Mouse (Mus musculus): ENCODE measurements at regions not wholly inside any gene's neighbourhood (a gene's known extent, or its start where the extent isn't known, plus 50 kb on each side); places are given as distances from the start of the nearest gene placed in this dataset.
A peak's percentile ranks its signal among the peaks of the same experiment; 100 is the strongest.

DNA sequence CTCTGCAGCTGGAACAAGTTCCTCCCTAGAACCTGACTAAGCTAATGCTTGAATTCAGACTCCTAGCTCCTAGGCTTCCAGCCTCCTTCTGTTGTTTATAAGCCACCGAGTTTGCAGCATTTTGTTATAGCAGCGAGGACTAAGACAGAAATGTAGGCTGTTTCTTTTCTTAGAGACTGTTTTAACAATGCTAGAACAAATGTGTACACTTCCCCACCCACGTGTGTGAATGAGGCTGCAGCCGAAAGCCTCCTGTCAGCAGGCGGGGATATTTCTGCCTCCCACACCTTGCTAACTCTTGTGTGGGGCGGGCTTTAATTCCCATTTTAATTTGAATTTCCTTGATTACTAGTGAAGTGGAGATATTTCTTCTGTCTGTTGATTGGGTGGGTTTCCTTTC lies 153.4 kb downstream of the Otoa start:
- no peak for DNase-seq (ENCODE audit: extremely low read depth, low read depth, low spot score)
- H3K27ac ChIP-seq (replicated peaks; ENCODE audit: insufficient read depth, low read depth, low read length): no peak overlapping the region
- no peaks in the 10 kb centered on the region for H3K4me1 ChIP-seq (ENCODE audit: control insufficient read depth, insufficient read depth, low read length)
- TF ChIP-seq POLR2A (IDR thresholded peaks at IDR 0.05; ENCODE audit: extremely low read depth, insufficient read depth, low read length) (no peak), CTCF (IDR thresholded peaks at IDR 0.05; ENCODE audit: low read depth, low read length) (no peak)
- H3K27me3 ChIP-seq (ENCODE audit: control insufficient read depth, insufficient read depth, low read length): no peaks in the 10 kb centered on the region
- H3K79me2 ChIP-seq (ENCODE audit: control insufficient read depth, insufficient read depth, low read length): no peaks in the 10 kb centered on the region
- H3K9ac ChIP-seq (ENCODE audit: low read depth, low read length): no peak overlapping the region
- 71% methylated on average over 6 of the region's 6 CpGs for whole genome bisulfite sequencing
- H3K4me3 ChIP-seq (ENCODE audit: insufficient read depth, low read depth, low read length): no peak overlapping the region
- H3K36me3 ChIP-seq (ENCODE audit: control insufficient read depth, insufficient read depth, low read length): no peaks in the 10 kb centered on the region

DNA sequence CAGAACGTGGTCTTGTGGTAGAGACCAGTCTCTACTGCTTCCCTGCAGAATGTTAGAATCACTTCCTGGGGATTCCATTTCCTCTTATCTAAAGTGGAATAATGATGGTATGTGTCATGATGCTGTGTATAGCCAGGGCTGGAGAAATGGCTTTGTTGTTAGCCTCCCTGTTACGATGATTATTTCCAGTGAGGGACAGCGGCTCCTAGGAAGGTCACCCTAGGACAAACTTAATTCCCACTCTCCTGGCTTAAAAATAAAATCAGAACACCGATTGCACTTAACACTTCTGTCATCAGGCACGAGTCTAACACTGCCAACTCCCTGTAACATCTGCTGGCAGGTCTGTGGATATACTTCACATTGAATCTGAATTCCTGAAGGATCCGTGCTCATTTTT lies 151.9 kb upstream of the Hs3st2 start:
- Histone ChIP-seq H3K4me3 (ENCODE audit: insufficient read depth, low read depth, low read length) (no peak overlapping the region), H3K9ac (ENCODE audit: low read depth, low read length) (no peak overlapping the region), H3K27me3 (ENCODE audit: control insufficient read depth, insufficient read depth, low read length) (no peaks in the 10 kb centered on the region), H3K4me1 (ENCODE audit: control insufficient read depth, insufficient read depth, low read length) (no peaks in the 10 kb centered on the region), H3K79me2 (ENCODE audit: control insufficient read depth, insufficient read depth, low read length) (no peaks in the 10 kb centered on the region), H3K27ac (replicated peaks; ENCODE audit: insufficient read depth, low read depth, low read length) (no peak overlapping the region), H3K36me3 (ENCODE audit: control insufficient read depth, insufficient read depth, low read length) (no peaks in the 10 kb centered on the region)
- no peak for TF ChIP-seq POLR2A (IDR thresholded peaks at IDR 0.05; ENCODE audit: extremely low read depth, insufficient read depth, low read length)
- TF ChIP-seq CTCF (IDR thresholded peaks at IDR 0.05; ENCODE audit: low read depth, low read length): no peak
- WGBS: 79% methylated on average over 6 of the region's 6 CpGs
- DNase-seq (ENCODE audit: extremely low read depth, low read depth, low spot score): no peak

DNA sequence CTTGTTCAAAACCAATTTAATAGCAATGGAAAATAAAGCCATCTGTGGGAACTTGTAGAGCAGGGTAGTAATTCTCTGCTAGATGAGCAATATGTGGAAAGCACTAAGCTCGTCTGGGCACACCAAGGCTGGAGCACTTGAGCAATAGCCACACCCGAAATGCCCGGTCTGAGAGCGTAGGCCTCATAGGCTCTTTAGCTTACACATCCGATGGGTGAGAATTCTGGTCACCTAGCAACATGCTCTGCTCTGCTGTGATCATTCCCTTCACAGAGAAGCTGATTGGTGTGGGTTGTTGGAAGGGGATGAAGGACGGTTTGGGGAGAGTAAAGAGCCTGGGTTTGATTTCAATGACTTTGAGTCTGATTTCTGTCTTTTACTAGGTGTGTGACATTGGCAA lies 143.8 kb upstream of the Hs3st2 start:
- Histone ChIP-seq H3K36me3 (ENCODE audit: control insufficient read depth, insufficient read depth, low read length) (no peaks in the 10 kb centered on the region), H3K4me3 (ENCODE audit: insufficient read depth, low read depth, low read length) (no peak overlapping the region), H3K27ac (replicated peaks; ENCODE audit: insufficient read depth, low read depth, low read length) (no peak overlapping the region), H3K27me3 (ENCODE audit: control insufficient read depth, insufficient read depth, low read length) (no peaks in the 10 kb centered on the region), H3K79me2 (ENCODE audit: control insufficient read depth, insufficient read depth, low read length) (no peaks in the 10 kb centered on the region), H3K4me1 (ENCODE audit: control insufficient read depth, insufficient read depth, low read length) (no peaks in the 10 kb centered on the region), H3K9ac (ENCODE audit: low read depth, low read length) (no peak overlapping the region)
- DNase-seq (ENCODE audit: extremely low read depth, low read depth, low spot score): no peak
- WGBS: 86% methylated on average over 6 of the region's 6 CpGs
- TF ChIP-seq POLR2A (IDR thresholded peaks at IDR 0.05; ENCODE audit: extremely low read depth, insufficient read depth, low read length) (no peak), CTCF (IDR thresholded peaks at IDR 0.05; ENCODE audit: low read depth, low read length) (no peak)

DNA sequence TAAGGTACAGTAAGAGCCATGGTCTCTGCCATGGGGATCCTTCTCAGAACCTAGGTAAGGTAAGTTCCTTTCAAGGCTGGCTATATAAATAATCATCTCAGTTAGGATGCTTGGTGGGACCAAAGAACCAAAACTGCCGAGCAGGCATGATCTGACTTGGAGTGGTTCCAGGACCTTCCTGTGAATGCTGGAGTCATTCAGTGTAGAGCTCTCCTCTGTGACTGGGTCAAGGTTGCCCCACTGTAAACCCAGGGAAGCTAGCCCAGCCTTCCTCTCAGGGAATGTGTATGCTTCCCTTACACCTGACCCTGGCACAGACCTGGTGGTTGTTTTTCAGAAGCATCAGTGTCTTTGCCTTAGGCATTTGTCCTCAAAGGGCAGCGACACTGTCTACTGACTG lies 134.2 kb upstream of the Hs3st2 start:
- H3K9ac ChIP-seq (ENCODE audit: low read depth, low read length): no peak overlapping the region
- TF ChIP-seq POLR2A (IDR thresholded peaks at IDR 0.05; ENCODE audit: extremely low read depth, insufficient read depth, low read length) (no peak), CTCF (IDR thresholded peaks at IDR 0.05; ENCODE audit: low read depth, low read length) (no peak)
- no peaks in the 10 kb centered on the region for H3K79me2 ChIP-seq (ENCODE audit: control insufficient read depth, insufficient read depth, low read length)
- no peaks in the 10 kb centered on the region for H3K4me1 ChIP-seq (ENCODE audit: control insufficient read depth, insufficient read depth, low read length)
- H3K36me3 ChIP-seq (ENCODE audit: control insufficient read depth, insufficient read depth, low read length): no peaks in the 10 kb centered on the region
- 76% methylated on average over 2 of the region's 2 CpGs for WGBS
- H3K27me3 ChIP-seq (ENCODE audit: control insufficient read depth, insufficient read depth, low read length): no peaks in the 10 kb centered on the region
- no peak overlapping the region for H3K27ac ChIP-seq (replicated peaks; ENCODE audit: insufficient read depth, low read depth, low read length)
- no peak for DNase-seq (ENCODE audit: extremely low read depth, low read depth, low spot score)
- H3K4me3 ChIP-seq (ENCODE audit: insufficient read depth, low read depth, low read length): no peak overlapping the region

DNA sequence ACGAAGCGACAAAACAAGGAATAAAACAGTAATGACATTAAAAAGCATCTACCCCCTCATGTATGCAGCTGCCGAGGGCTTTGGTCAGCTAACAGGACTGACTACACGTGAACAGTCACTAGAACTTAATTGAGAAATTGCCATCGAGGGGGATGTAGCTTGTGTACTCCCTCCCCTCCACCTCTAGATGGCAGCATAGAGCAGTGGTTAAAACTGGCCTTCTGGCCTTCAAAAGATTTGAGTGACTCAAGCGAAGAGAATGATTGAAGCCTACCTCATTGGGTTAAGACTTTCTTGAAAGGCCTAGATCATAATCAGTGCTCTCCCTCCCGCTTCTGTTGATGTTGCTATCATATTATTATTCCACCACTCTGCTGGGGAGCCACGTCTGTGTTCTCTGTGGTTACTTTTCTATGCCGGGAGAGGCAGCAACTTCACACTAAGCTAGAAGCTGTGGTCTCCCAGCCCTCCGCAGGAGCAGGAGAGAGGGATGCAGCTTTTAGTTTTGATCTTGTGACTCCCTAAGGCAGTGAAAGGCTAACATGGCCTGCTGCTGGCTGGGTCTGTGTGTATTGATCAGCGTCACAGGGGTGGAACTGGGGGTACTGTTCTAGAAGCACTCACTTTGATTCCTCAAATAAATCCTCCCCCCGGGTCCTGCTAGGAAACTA lies 132.7 kb upstream of the Hs3st2 start:
- H3K27me3 ChIP-seq (ENCODE audit: control insufficient read depth, insufficient read depth, low read length): no peaks in the 10 kb centered on the region
- no peaks in the 10 kb centered on the region for H3K36me3 ChIP-seq (ENCODE audit: control insufficient read depth, insufficient read depth, low read length)
- no peak overlapping the region for H3K4me3 ChIP-seq (ENCODE audit: insufficient read depth, low read depth, low read length)
- H3K9ac ChIP-seq (ENCODE audit: low read depth, low read length): no peak overlapping the region
- WGBS: 45% methylated on average over 12 of the region's 12 CpGs
- H3K4me1 ChIP-seq (ENCODE audit: control insufficient read depth, insufficient read depth, low read length): no peaks in the 10 kb centered on the region
- no peaks in the 10 kb centered on the region for H3K79me2 ChIP-seq (ENCODE audit: control insufficient read depth, insufficient read depth, low read length)
- peak; percentile 32 for DNase-seq (ENCODE audit: extremely low read depth, low read depth, low spot score)
- H3K27ac ChIP-seq (replicated peaks; ENCODE audit: insufficient read depth, low read depth, low read length): no peak overlapping the region
- TF ChIP-seq CTCF (IDR thresholded peaks at IDR 0.05; ENCODE audit: low read depth, low read length): peak; percentile 61; the same call in 1 of the 2 replicates
- no peak for TF ChIP-seq POLR2A (IDR thresholded peaks at IDR 0.05; ENCODE audit: extremely low read depth, insufficient read depth, low read length)

DNA sequence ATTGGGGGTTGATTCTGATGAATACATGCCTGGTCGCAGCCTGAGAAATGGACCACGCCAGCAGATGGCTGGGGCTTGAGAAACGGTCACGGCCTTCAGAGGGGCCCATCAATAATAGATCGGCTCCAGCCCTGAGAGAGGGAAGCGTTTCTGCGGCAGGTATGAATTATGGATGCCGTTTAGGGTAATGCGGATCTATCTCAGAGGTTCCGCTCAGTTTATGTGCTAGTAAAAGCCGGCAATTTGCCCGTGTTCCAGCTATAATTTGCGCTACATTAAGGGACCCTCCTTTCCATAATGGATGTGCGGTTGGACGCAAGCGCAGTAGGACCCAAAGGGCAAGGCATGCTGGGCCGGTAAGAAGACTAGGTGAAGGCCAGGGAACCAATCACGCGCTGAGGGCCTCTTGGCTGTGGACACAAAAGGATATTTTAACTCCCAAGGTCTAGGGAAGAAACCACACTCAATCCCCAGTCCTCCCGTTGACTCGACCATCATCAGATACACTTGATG lies 132.1 kb upstream of the Hs3st2 start:
- TF ChIP-seq POLR2A (IDR thresholded peaks at IDR 0.05; ENCODE audit: extremely low read depth, insufficient read depth, low read length): no peak
- TF ChIP-seq CTCF (IDR thresholded peaks at IDR 0.05; ENCODE audit: low read depth, low read length): no peak
- no peak overlapping the region for H3K27ac ChIP-seq (replicated peaks; ENCODE audit: insufficient read depth, low read depth, low read length)
- H3K4me1 ChIP-seq (ENCODE audit: control insufficient read depth, insufficient read depth, low read length): no peaks in the 10 kb centered on the region
- 94% methylated on average over 21 of the region's 21 CpGs for WGBS
- no peaks in the 10 kb centered on the region for H3K36me3 ChIP-seq (ENCODE audit: control insufficient read depth, insufficient read depth, low read length)
- H3K9ac ChIP-seq (ENCODE audit: low read depth, low read length): no peak overlapping the region
- H3K79me2 ChIP-seq (ENCODE audit: control insufficient read depth, insufficient read depth, low read length): no peaks in the 10 kb centered on the region
- no peak for DNase-seq (ENCODE audit: extremely low read depth, low read depth, low spot score)
- H3K27me3 ChIP-seq (ENCODE audit: control insufficient read depth, insufficient read depth, low read length): no peaks in the 10 kb centered on the region
- no peak overlapping the region for H3K4me3 ChIP-seq (ENCODE audit: insufficient read depth, low read depth, low read length)

All from liver, adult 2 months (tissue).